Mouse (Mus musculus): ENCODE results near the gene Card10. TPM values are rescaled to one million over a fixed set of nuclear protein-coding genes. Genes with fewer than 3 reads are reported as not detected.

Gene Card10
- polyA plus RNA-seq, 1 experiment from 2014 or later, result 6.1 TPM

- Histone ChIP-seq H3K27ac (ENCODE audit: poor library complexity, severe bottlenecking) (peak overlapping the region; percentile 93), H3K4me2 (peak overlapping the region; percentile 79), H3K9me3 (replicated peaks) (no peaks in the 10 kb centered on the region), H3K27me3 (replicated peaks) (0 out of 2 replicates have a peak, but pooled peaks cover 7% of the 10 kb centered on the region), H3K4me3 (peak overlapping the region; percentile 68), H3K36me3 (peaks cover 28% of the 10 kb centered on the region), H3K4me1 (replicated peaks) (peaks cover 73% of the 10 kb centered on the region), H3K9ac (peak overlapping the region; percentile 87)
- 18% methylated on average over 9 of the region's 9 CpGs for WGBS
- ATAC-seq (ENCODE audit: insufficient number of reproducible peaks, low FRiP score), result no peak
Observed at GRCm38 (mm10) chr15:78844791-78845190, 41.9 kb upstream of the Card10 start.

- 31% methylated on average over 21 of the region's 21 CpGs for WGBS
- no peak for ATAC-seq (ENCODE audit: insufficient number of reproducible peaks, low FRiP score)
- H3K4me1 ChIP-seq (replicated peaks), result peaks cover 71% of the 10 kb centered on the region
- H3K9ac ChIP-seq, result peak overlapping the region; percentile 87
- H3K4me2 ChIP-seq, result peak overlapping the region; percentile 79
- H3K9me3 ChIP-seq (replicated peaks), result no peaks in the 10 kb centered on the region
- H3K27me3 ChIP-seq (replicated peaks), result 0 out of 2 replicates have a peak, but pooled peaks cover 7% of the 10 kb centered on the region
- peak overlapping the region; percentile 93 for H3K27ac ChIP-seq (ENCODE audit: poor library complexity, severe bottlenecking)
- H3K36me3 ChIP-seq, result peaks cover 18% of the 10 kb centered on the region
- peak overlapping the region; percentile 68 for H3K4me3 ChIP-seq
Observed at GRCm38 (mm10) chr15:78843581-78844469, 41.0 kb upstream of the Card10 start.

- ATAC-seq (ENCODE audit: insufficient number of reproducible peaks, low FRiP score), result peak; percentile 85
- under 1% methylated on average over 82 of the region's 86 CpGs for WGBS
- H3K27me3 ChIP-seq (replicated peaks), result 0 out of 2 replicates have a peak, but pooled peaks cover 7% of the 10 kb centered on the region
- H3K27ac ChIP-seq (ENCODE audit: poor library complexity, severe bottlenecking), result peak within 1 kb of the TSS; percentile 93
- peaks cover 67% of the 10 kb centered on the region for H3K4me1 ChIP-seq (replicated peaks)
- peaks cover 8% of the 10 kb centered on the region for H3K36me3 ChIP-seq
- peak within 1 kb of the TSS; percentile 87 for H3K9ac ChIP-seq
- H3K4me3 ChIP-seq, result peak within 1 kb of the TSS; percentile 68
- peak within 1 kb of the TSS; percentile 79 for H3K4me2 ChIP-seq
- H3K9me3 ChIP-seq (replicated peaks), result no peaks in the 10 kb centered on the region
Observed at GRCm38 (mm10) chr15:78842371-78843163, 39.7 kb upstream of the Card10 start, which contains the start of gene Cdc42ep1. Cdc42ep1 (plus strand) TSS chr15:78842624.

- Histone ChIP-seq H3K36me3 (no peaks in the 10 kb centered on the region), H3K27me3 (replicated peaks) (0 out of 2 replicates have a peak, but pooled peaks cover 7% of the 10 kb centered on the region), H3K27ac (ENCODE audit: poor library complexity, severe bottlenecking) (0 out of 2 replicates have a peak overlapping the region, but pooled peaks have one; percentile 13), H3K9ac (no peak overlapping the region), H3K4me2 (no peak overlapping the region), H3K9me3 (replicated peaks) (no peaks in the 10 kb centered on the region), H3K4me1 (replicated peaks) (peaks cover 61% of the 10 kb centered on the region), H3K4me3 (no peak overlapping the region)
- 65% methylated on average over 6 of the region's 6 CpGs for WGBS
- no peak for ATAC-seq (ENCODE audit: insufficient number of reproducible peaks, low FRiP score)
Observed at GRCm38 (mm10) chr15:78841161-78841790, 38.4 kb upstream of the Card10 start.

- 0 out of 2 replicates have a peak overlapping the region, but pooled peaks have one; percentile 13 for H3K27ac ChIP-seq (ENCODE audit: poor library complexity, severe bottlenecking)
- 59% methylated on average over 11 of the region's 11 CpGs for WGBS
- 0 out of 2 replicates have a peak overlapping the region, but pooled peaks have one; percentile 22 for H3K9ac ChIP-seq
- H3K9me3 ChIP-seq (replicated peaks), result no peaks in the 10 kb centered on the region
- H3K27me3 ChIP-seq (replicated peaks), result 0 out of 2 replicates have a peak, but pooled peaks cover 7% of the 10 kb centered on the region
- no peak overlapping the region for H3K4me3 ChIP-seq
- no peak overlapping the region for H3K4me2 ChIP-seq
- ATAC-seq (ENCODE audit: insufficient number of reproducible peaks, low FRiP score), result no peak
- H3K4me1 ChIP-seq (replicated peaks), result peaks cover 61% of the 10 kb centered on the region
- H3K36me3 ChIP-seq, result no peaks in the 10 kb centered on the region
Observed at GRCm38 (mm10) chr15:78840751-78841150, 37.9 kb upstream of the Card10 start.

- Histone ChIP-seq H3K36me3 (no peaks in the 10 kb centered on the region), H3K9me3 (replicated peaks) (no peaks in the 10 kb centered on the region), H3K4me1 (replicated peaks) (peaks cover 61% of the 10 kb centered on the region), H3K27me3 (replicated peaks) (0 out of 2 replicates have a peak, but pooled peaks cover 7% of the 10 kb centered on the region), H3K27ac (ENCODE audit: poor library complexity, severe bottlenecking) (peak overlapping the region; percentile 13), H3K4me2 (no peak overlapping the region), H3K9ac (0 out of 2 replicates have a peak overlapping the region, but pooled peaks have one; percentile 22), H3K4me3 (no peak overlapping the region)
- WGBS, result 54% methylated on average over 3 of the region's 3 CpGs
- ATAC-seq (ENCODE audit: insufficient number of reproducible peaks, low FRiP score), result no peak
Observed at GRCm38 (mm10) chr15:78840241-78840640, 37.4 kb upstream of the Card10 start.

- Histone ChIP-seq H3K36me3 (no peaks in the 10 kb centered on the region), H3K9me3 (replicated peaks) (no peaks in the 10 kb centered on the region), H3K9ac (no peak overlapping the region), H3K4me1 (replicated peaks) (peaks cover 62% of the 10 kb centered on the region), H3K4me2 (no peak overlapping the region), H3K4me3 (no peak overlapping the region), H3K27me3 (replicated peaks) (0 out of 2 replicates have a peak, but pooled peaks cover 7% of the 10 kb centered on the region), H3K27ac (ENCODE audit: poor library complexity, severe bottlenecking) (peak overlapping the region; percentile 13; the same call in 1 of the 2 replicates)
- 8% methylated on average over 2 of the region's 2 CpGs for WGBS
- no peak for ATAC-seq (ENCODE audit: insufficient number of reproducible peaks, low FRiP score)
Observed at GRCm38 (mm10) chr15:78839744-78840143, 36.9 kb upstream of the Card10 start.

GRCm38 (mm10) chr15:78836086-78836621 is 33.3 kb upstream of the Card10 start:
- Histone ChIP-seq H3K27ac (ENCODE audit: poor library complexity, severe bottlenecking) (peak overlapping the region; percentile 88), H3K27me3 (replicated peaks) (0 out of 2 replicates have a peak, but pooled peaks cover 5% of the 10 kb centered on the region), H3K4me2 (no peak overlapping the region), H3K9ac (no peak overlapping the region), H3K4me3 (no peak overlapping the region), H3K4me1 (replicated peaks) (peaks cover 73% of the 10 kb centered on the region), H3K36me3 (no peaks in the 10 kb centered on the region), H3K9me3 (replicated peaks) (no peaks in the 10 kb centered on the region)
- WGBS, result 32% methylated on average over 8 of the region's 8 CpGs
- ATAC-seq (ENCODE audit: insufficient number of reproducible peaks, low FRiP score), result peak; percentile 12; the same call in 1 of the 2 replicates

GRCm38 (mm10) chr15:78835200-78836085 is 32.6 kb upstream of the Card10 start:
- Histone ChIP-seq H3K36me3 (no peaks in the 10 kb centered on the region), H3K27ac (ENCODE audit: poor library complexity, severe bottlenecking) (peak overlapping the region; percentile 88), H3K9me3 (replicated peaks) (no peaks in the 10 kb centered on the region), H3K4me3 (no peak overlapping the region), H3K27me3 (replicated peaks) (no peaks in the 10 kb centered on the region), H3K9ac (0 out of 2 replicates have a peak overlapping the region, but pooled peaks have one; percentile 16), H3K4me1 (replicated peaks) (peaks cover 68% of the 10 kb centered on the region), H3K4me2 (peak overlapping the region; percentile 8; the same call in 1 of the 2 replicates)
- WGBS, result 12% methylated on average over 11 of the region's 12 CpGs
- ATAC-seq (ENCODE audit: insufficient number of reproducible peaks, low FRiP score), result peak; percentile 49
